Mouse (Mus musculus) spleen, postnatal 36 days (tissue): Measurements from ENCODE around the gene Vcpkmt.
"Not testable (repeated sequence)": the region's sequence is repeated elsewhere in the genome, so short reads cannot be mapped to it uniquely, and the experiment has no call there.

Source experiments
- DNase-seq, 2 experiments: peaks; one replicate each; pipeline ENCODE4 v3.0.0; 2022; ENCODE audit warnings: low spot score in 2 of 2, mixed read lengths in 1 of 2

Gene Vcpkmt

DNA sequence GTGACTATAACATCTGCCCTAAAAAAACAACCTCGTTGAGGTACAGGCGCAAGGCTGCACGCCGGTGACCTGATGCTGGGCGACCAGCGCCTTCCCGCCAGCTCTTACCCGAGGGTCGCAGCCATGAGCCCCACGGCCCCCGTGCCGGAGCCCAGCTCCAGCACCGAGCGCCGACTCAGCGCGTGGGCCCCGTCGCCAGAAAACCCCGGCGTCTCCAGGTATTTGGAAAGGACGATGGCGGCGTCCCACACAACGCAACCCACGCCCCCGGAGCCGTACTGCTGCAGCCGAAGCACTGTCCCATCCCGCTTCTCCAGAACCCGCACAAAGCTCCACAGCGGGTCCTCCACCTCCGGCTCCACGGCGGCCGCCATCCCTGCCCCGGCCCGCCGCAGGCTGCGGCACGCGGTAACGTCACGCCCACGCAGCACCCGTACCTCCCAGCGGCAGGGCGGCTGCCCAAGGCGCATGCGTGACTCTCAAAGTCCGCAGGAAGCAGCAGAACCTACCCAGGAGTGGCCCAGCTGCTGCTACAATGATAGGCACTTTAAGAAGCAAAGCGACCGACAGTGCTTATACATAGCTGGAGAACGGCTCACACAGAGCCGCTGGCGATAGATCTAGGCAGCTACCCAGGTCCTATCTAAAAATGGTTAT lies at the start of gene Vcpkmt:
Vcpkmt (minus strand) TSS at position 416 of the 657 bp plus-strand sequence.
- DNase-seq: peak; percentile 90 to 91

DNA sequence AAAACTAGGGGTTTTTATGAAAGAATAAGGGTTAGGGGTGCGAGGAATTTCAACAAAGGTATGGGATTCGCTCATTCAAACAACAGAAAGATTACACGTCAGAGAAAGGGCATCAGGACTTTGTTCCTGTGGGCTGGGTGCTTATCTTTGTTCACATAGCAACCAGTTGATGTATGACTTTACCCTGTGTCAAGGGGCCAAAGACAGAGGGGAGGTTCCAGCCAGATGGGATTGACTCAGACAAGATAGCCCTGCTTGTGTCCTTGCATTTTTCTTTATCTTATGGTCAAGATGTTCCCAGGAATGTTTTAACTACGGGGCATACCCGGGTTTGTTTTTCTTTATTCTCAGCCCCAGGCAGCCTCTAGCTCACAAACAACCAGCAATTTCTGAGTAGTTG lies 35.8 kb upstream of the Vcpkmt start:
- not testable (repeated sequence) for DNase-seq

DNA sequence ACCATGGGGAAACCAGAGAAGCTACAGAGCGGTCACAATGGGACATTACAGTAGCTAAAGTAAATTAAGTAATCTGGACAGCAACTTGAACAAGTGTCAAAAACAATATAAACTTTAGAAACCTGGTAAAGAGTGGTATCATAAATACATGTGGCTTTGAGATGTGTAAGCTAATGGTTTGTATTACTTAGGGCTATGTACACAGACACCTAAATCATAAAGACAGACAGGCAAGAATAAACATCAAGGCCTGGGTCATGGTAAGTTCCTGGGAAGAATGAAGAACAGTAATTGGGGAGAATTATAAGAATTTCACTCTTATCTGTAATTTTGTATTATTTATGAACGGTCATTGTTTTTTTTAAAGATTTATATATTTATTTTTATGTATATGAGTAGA lies 21.5 kb upstream of the Vcpkmt start:
- DNase-seq: no peak

DNA sequence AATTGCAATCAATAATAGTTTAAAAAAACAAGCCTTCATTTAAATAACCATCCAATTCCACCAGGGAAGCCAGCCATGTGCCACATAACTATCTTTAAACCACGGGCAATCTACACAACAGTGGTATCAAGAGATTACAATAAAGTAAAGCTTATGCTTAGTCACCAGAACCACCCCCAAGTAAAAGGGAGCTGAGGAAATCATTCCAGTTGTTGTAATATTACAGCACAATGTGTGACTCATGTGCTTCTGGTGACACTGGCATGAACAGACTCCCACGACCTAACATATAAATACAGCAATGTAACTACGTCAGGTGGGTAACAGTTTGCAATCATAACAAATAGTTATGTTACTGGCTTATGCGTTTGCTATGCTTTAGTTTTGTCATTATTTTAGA lies 14.6 kb upstream of the Vcpkmt start:
- DNase-seq: no peak

DNA sequence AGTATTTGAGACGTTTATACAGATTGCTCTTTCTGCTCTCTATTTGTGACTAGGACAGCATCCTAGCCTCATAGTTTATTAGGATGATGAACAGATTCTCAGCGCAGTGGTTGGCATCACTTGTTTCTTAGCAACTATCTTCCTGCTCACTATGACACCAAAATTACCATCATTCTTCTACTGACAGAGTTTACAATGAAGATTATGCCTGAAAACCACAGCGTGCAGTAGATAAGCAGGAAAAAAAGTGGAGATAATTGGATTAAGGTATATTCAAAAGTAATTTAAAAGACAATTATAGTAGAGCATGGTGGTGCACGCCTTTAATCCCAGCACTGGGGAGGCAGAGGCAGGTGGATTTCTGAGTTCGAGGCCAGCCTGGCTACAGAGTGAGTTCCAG lies 10.3 kb upstream of the Vcpkmt start:
- no peak for DNase-seq

DNA sequence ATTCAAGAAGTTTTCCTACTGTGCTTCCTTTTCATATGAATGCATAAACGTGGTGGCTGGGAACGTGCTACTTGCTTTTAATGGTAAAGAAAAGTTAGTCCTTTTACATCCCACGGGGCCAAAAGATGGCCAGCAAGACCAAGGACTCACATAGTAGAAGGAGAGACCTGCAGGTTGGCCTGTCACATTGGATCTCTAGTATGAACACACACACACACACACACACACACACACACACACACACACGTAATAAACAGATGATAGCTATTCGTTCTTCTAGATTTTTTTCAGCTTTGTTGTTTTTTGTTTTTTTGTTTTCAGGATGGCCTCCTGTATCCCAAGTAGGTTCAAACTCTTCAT lies 422 bp upstream of the Vcpkmt start:
- no peak for DNase-seq

DNA sequence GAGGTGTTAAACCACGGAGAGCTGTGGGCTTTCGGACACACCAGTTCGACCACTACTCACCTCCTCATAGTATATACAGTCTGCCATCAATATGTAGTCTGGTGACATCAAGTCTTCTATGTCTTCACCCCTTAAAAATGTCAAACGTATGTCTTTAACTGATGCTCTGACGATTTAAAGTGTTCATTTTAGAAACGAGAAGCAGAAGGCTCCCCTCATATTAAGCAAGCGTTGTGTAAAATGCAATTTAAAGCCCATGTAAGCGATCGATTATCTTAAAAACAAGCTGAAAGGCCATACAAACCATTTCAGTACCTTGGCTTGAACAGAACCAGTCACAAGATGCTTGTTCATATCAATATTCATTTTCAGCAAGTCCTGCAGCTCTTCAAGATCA lies 614 bp downstream of the Vcpkmt start:
- no peak for DNase-seq

DNA sequence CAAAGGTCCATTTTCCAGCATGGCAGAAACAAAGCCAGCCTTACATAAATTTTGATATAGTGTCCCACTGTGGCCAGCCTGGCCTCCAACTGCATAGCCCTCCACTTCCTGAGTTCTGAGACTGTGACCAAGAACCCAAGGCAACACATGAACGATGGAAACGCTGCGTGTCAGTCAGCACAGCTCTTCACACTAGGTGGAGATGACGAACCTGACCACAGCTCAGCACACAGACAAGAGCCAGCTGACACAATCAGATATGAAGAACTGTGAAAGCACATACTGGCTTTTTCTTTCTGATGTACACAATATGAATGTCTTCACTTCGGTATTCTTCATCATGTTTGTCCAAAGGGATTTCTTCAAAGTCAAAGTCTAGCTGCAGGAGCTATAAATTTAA lies 3.2 kb downstream of the Vcpkmt start:
- DNase-seq: no peak

DNA sequence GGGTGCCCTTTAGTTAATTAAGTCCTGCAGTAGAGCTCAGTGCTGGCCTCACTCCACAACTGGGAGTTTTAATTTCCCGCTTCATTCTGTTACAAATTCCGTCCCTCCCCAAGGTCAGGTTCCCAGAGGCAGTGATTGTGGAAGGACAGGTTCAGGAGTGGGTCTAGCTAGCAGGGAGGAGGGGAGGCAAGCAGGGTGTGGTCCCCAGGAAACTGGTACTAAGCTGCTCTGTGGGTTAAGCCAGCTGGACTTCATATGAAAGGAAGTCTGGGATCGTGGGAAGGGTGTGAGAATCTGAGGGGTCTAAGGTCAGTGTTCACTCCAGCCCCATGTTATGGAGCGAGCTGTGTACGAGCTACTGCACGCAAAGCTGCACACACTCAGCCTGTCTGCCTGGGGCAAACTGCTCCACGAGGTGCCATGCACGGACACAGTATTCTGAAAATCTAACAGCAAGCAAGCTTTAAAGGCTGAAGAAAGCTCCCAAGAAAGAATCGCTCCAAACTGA lies 6.7 kb downstream of the Vcpkmt start:
- no peak for DNase-seq

DNA sequence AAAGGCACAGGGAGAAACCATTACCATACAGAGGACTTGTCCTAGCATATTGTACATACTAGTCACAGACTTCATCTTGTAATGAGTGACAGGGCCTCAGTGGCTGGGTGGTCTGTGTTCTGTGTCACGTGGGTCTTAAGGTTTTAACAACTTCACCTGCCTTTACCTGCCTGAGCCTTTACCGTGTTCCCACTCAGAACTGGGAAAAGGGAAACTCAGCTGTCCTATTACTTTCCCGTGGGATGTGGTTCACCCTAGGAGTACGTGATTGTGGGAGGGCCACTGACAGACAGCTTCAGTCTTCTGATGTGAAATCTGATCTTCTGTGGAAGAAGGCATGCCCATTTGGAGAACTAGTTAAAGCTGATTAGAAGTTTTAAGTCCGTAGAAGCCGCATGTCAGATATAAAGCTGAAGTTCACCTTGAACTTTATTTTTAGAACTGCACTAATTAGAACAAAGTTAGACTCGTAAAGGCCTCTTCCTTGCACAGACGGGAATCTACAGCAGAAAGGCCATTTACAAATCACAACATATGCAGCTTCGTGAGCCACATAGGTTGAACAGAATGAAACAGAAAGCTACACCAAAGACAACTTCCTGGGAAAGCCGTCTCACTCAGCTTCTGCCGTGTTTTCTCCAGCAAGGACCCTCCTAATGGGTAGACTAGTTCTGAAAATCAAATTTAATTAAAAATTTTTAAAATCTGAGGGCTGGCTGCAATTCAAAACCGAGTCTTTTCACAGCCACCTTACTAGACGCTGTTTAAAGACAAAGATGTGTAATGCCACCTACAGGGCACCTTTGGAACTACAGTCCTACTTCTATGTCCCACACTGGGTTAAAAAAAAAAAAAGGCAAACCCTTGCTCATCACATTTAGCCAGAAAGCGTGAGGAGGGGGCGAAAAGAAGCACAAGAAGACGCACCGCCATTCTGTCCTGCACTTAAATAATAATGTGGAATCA lies 8.6 kb downstream of the Vcpkmt start:
- DNase-seq: peak; percentile 71 to 79

DNA sequence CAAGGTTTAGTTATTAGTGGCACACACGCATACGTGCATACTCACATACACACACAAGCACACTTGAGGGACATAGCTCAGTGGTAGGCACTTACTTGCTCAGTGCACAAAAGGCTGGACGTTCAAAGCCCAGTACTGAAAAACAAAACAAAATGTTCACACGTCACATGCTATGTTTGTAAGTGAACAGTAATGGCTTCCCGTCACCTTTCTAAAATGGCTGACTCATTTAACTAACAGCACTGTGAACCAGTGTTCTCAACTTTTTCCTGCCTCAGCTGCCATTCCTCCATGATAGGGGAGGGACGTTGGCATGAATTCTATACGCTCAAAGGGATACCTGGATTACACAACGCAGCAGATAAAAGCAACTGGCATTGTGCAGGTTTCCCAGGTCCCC lies 9.6 kb downstream of the Vcpkmt start:
- no peak for DNase-seq

DNA sequence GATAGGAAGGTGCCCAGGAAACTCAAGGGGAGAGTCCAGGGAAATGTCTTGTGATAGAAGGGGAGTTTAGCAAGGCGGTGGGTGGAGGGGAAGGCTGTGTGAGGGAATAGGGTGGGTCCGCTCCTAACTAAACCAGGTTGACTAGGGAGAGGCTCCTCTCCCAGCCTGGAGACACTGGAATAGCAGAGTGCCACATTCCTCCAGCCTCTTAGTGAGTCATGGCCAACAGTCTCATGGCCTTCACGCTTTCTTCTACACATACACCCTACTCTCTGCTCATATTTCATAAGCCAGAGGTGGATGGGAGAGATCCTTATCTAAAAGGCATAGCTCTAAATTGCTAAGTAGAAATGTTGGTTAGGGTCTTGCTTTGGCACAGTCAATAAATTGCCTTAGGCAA lies 12.9 kb downstream of the Vcpkmt start:
- DNase-seq: no peak

DNA sequence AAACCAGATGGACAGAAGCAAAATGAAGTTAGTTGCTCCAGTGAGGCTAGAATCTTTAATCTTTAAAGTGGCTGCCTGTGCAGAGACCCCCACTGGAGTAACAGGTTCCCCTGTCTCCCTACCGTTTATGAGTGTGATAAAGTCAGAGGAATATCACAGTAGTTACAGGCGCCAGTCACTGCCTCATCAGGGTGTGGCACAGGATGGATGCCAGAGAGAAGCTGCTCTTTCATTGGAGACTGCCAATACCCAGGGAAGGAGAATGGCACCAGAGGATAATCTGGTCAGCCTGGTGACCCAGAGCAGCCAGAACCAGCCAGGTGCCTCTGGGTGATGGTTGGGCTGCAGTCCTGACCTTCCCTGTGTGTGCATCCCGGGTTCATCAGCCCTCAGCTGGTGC lies 14.6 kb downstream of the Vcpkmt start:
- no peak for DNase-seq

DNA sequence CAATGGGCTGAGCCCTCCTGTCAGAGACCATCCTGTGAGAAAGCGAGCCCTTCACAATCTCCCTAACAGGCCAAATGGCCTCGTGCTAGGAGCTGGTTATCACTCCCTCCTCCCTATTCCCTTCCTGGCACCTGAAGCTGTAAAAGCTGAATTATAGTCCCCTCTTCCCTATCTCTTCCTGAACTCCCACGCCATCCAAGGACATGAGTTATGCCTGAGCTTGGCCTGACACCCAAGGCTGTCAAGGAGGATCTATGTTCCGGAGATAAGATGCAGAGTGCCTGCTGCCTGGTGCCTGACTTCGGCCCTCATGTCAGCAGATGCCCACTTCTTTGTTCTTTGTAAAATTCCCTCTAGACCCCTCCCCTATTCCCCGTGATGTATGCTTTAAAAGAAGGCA lies 21.8 kb downstream of the Vcpkmt start:
- DNase-seq: not testable (repeated sequence)

DNA sequence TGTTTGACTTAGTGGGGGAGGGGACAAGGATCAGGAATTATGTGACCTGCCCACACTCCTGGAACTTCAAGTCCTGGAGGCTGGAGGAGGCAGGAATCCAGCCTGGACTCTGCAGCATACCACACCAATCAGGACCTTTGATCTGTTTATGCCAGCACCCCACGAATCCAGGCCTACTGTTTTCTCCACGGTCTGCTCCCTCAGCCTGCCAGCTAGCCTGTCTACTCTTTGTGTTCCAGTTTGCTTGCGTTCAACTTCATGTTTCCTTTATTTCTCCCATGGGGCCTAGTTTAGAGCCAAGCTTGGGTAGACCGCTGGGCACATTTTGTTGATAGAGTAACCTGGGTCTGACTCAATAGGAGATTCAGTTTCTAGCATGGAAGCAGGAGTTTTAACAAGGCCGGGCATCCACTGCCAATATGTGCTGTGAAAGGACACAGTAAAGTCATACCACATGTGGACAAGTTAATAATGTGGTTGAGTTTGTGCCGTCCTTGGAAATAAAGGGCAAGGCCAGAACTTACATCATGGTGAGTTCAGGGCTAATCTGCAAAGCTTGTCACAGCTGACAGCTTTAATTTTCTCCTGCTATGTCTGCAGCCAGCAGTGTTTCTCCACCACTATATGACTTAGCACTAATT lies 26.5 kb downstream of the Vcpkmt start:
- DNase-seq: peak in 1 of 2 experiments; percentile 19

DNA sequence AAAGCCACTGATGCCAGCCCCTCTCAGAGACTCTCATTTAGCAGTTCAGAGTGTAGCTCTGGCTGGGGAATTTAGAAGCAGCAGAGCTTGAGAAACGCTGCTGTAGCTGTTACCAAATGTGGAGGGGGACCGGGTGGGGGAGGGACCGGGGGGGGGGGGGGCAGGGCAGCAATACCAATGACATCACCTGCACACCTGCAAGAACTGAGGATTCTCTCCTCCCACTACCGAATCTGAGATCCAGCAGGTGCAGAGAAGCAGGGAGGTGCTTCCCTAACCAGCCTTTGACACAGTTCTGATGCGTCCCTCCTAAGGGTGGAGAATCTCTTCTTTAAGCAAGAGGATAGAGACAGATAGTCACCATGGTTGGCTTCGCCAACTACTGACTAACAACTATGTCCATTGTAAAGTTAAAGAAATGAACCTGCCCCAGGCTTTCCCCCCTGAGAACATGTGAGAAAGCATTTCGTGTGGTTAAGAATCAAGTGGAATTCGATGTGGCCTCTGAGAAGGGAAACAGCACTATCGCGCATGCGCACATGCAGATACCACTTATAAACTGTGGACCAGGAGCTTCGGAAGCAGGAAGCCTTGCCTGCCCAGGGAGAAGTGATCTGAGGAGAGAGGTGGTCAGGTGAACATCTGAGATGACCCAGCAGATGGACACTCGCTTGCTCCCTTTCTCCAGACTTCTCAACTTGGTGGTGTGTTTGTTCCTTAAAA lies 37.2 kb downstream of the Vcpkmt start:
- no peak for DNase-seq

DNA sequence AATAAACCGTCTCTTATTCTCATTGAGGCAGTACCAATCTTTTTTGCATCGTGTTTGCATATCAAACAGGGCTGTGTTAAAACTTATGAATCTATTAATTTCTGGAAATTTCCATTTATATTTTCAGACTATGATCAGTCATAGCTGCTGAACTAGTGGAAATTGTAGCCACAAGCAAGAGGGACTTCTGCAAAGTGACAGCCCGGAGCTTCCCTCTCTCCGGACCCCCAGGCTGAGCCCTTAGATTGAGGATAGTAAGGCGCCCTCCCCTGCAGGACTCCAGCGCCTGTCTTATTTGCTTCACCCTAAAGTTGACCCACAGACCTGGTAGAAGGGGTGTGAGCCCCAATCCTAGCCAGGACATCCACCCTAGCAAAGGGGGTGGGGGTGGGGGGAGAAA lies 37.8 kb downstream of the Vcpkmt start:
- no peak for DNase-seq

DNA sequence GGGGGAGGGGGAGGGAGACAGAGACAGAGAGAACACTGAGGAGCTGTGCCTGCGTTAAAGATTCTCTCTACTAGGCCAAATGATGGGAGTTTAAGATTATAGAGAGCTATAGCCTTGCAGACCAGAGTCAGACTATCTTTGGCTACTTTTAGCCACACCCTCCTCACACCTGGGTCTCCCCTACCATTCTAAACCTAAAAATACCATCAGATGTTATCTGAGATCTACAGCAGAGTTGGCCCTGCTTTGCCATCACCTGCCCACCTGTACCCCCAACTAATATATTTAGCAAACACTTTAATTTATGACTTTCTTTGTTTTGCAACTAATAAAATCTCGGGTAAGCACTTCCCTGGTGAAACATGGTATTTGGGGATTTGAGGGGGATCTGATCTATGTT lies 38.3 kb downstream of the Vcpkmt start:
- no peak for DNase-seq

DNA sequence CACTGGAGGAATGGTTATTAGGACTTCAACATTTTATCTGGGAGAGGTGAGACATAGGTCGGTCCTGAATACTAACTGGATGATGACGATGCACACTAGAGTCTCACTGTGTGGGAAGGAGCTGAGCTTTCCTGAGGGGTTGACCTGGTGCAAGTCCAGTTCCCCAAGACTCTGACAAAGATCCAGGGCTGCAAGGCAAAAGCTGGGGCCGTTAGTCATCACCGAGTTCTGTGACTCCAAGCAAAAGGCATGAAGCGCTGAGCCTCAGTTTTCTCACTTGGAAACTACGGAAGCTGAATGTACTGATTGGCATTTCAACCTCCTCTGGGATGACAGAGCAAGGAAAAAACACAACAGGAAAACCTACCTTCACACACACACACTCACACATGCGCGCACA lies 40.5 kb downstream of the Vcpkmt start:
- no peak for DNase-seq

DNA sequence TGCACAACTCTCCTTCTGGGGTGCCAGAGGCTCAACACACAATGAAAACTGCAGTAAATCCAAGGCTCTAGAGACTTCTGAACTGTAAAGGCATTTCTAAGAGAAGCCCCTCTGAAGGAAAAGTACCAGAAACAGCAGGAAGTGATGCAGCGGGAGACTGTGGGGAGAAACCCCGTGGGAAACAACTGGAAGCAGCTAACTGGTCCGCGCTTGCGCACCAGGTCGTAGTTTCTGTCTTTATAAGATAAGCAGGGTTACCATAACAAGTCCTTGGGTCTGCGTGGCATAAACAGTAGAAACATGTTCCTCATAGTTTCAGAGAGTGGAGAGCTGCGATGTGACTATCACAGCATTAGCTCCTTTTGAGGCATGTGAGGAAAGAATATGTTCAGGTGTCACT lies 41.2 kb downstream of the Vcpkmt start:
- DNase-seq: peak; percentile 27 to 29

DNA sequence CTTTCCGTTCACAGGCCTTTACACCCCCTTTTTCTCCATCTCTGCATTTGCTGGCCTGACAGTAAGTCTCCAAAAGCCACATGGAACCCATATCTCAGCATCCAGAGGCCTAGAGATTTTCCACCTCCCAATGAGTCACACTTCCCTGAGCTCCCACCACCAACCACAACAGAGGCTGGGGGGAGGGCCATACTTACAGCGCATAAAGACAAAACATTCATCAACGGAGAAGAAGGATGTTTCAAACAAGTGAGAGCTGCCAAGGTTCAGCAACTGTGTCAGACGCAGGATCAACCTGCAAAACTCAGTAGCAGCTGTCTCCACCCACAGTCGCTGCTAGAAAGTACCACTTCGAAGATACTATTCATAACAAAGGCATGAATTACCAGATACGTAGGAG lies 43.5 kb downstream of the Vcpkmt start:
- peak; percentile 42 to 60 for DNase-seq
